Mouse (Mus musculus): ENCODE results near the gene Zfp991.
"Not testable (repeated sequence)": the region's sequence is repeated elsewhere in the genome, so short reads cannot be mapped to it uniquely, and the experiment has no call there.

The Zfp991 gene

GRCm38 (mm10) chr4:147181969-147182705 is 50.3 kb downstream of the Zfp991 start:
- DNase-seq (ENCODE audit: low read depth, low spot score) = not testable (repeated sequence)

- DNase-seq (ENCODE audit: low read depth, low spot score) = not testable (repeated sequence)
These were observed 55.0 kb downstream of the Zfp991 start for GRCm38 (mm10) chr4:147186824-147187223.

GRCm38 (mm10) chr4:147187283-147187965 is 55.6 kb downstream of the Zfp991 start:
- not testable (repeated sequence) for DNase-seq (ENCODE audit: low read depth, low spot score)

- not testable (repeated sequence) for DNase-seq (ENCODE audit: low read depth, low spot score)
These were observed 63.3 kb downstream of the Zfp991 start for GRCm38 (mm10) chr4:147195186-147195585.

GRCm38 (mm10) chr4:147197210-147197609 is 65.4 kb downstream of the Zfp991 start:
- DNase-seq (ENCODE audit: low read depth, low spot score) = not testable (repeated sequence)

GRCm38 (mm10) chr4:147199055-147199750 is 67.4 kb downstream of the Zfp991 start:
- DNase-seq (ENCODE audit: low read depth, low spot score) = not testable (repeated sequence)

GRCm38 (mm10) chr4:147201920-147202660 is 70.3 kb downstream of the Zfp991 start:
- DNase-seq (ENCODE audit: low read depth, low spot score) = not testable (repeated sequence)

GRCm38 (mm10) chr4:147212182-147212928 is 80.5 kb downstream of the Zfp991 start:
- DNase-seq (ENCODE audit: low read depth, low spot score) = not testable (repeated sequence)

- DNase-seq (ENCODE audit: low read depth, low spot score) = not testable (repeated sequence)
These were observed 82.4 kb downstream of the Zfp991 start for GRCm38 (mm10) chr4:147214233-147214632.

- not testable (repeated sequence) for DNase-seq (ENCODE audit: low read depth, low spot score)
These were observed 85.8 kb downstream of the Zfp991 start for GRCm38 (mm10) chr4:147217676-147218075.

- DNase-seq (ENCODE audit: low read depth, low spot score) = not testable (repeated sequence)
These were observed 87.7 kb downstream of the Zfp991 start for GRCm38 (mm10) chr4:147219319-147220070.

GRCm38 (mm10) chr4:147220226-147220625 is 88.4 kb downstream of the Zfp991 start:
- DNase-seq (ENCODE audit: low read depth, low spot score) = not testable (repeated sequence)

GRCm38 (mm10) chr4:147222021-147222420 is 90.2 kb downstream of the Zfp991 start:
- not testable (repeated sequence) for DNase-seq (ENCODE audit: low read depth, low spot score)

GRCm38 (mm10) chr4:147223778-147224435 is 92.1 kb downstream of the Zfp991 start:
- DNase-seq (ENCODE audit: low read depth, low spot score) = not testable (repeated sequence)

GRCm38 (mm10) chr4:147225616-147226015 is 93.8 kb downstream of the Zfp991 start:
- DNase-seq (ENCODE audit: low read depth, low spot score) = not testable (repeated sequence)

- not testable (repeated sequence) for DNase-seq (ENCODE audit: low read depth, low spot score)
These were observed 98.2 kb downstream of the Zfp991 start for GRCm38 (mm10) chr4:147230026-147230425.

Measured in retina, postnatal 7 days (tissue).